Mouse (Mus musculus) v-Abl transformed pro-B cells (cell line): ENCODE data around the gene Gna13.
"Not testable (repeated sequence)": the region's sequence is repeated elsewhere in the genome, so short reads cannot be mapped to it uniquely, and the experiment has no call there.

Experiments used
- in situ Hi-C, 2 experiments: fragments of 400-800 bp; cut with MboI; formaldehyde crosslinking; loops; one replicate each; pipeline ENCODE4 v1.15.1; 2025; ENCODE audit not compliant: unreplicated experiment in 2 of 2

Gene Gna13

GRCm38 (mm10) chr11:109362463-109363190, at the start of gene Gna13:
Gene Gna13 (plus strand): TSS chr11:109362831.
- in situ Hi-C loops, result loop anchor here (5.0 kb wide), 1 partner anchor 60 kb away; no protein-coding TSS in a partner anchor

DNA sequence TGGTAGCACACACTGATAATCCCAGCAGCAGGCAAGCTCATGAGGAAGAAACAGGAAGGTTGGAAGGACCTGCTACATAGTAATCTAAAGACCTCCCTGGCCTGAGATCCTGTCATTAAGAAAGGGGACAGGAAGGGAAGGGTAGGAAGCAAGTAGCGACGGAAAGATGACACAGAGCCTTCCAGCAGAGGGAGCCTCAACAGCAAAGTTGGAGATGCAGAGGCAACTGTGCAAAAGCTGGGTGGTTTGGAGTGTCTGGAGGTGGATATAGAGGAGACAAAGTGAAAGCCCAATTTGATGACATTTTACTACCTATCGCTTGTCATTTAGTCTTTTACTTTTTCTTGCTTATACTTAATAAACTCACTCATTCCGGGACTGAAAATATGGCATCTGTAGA, 45.7 kb upstream of the Gna13 start:
- in situ Hi-C loops, result loop anchor here (5.0 to 25.0 kb wide), 4 partner anchors 70 to 545 kb away; no protein-coding TSS in a partner anchor

- in situ Hi-C loops, result loop anchor here (5.0 to 25.0 kb wide), 4 partner anchors 72 to 543 kb away; no protein-coding TSS in a partner anchor
These were observed 43.2 kb upstream of the Gna13 start for GRCm38 (mm10) chr11:109319471-109319870.

GRCm38 (mm10) chr11:109319946-109320345, 42.7 kb upstream of the Gna13 start:
- in situ Hi-C loops, result loop anchor here (5.0 to 25.0 kb wide), 4 partner anchors 73 to 542 kb away; no protein-coding TSS in a partner anchor

GRCm38 (mm10) chr11:109320361-109320933, 42.2 kb upstream of the Gna13 start:
- in situ Hi-C loops, result loop anchor here (5.0 to 25.0 kb wide), 2 partner anchors 267 to 542 kb away; no protein-coding TSS in a partner anchor

- in situ Hi-C loops, result no loop called here
These were observed 36.4 kb upstream of the Gna13 start for GRCm38 (mm10) chr11:109326270-109326669.

DNA sequence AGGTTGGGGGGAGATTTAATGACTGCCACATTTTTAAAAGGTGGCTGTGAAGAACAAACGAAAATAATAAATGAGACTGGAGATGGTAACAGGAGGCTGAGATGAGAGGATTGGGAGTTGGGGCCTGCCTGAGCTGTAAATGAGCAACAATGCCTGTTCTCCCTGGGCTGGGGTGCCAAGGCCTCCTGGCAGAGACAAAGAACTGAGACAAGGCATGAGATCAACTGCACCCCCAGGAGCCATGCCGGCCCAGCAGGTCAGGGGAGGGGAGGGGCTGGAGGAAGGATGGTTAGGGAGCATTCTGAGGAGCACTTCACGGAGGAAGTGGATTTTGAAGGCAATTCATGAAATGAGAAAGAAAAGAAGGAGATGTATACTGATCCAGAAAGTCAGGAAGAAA, 35.2 kb upstream of the Gna13 start:
- in situ Hi-C loops, result no loop called here

GRCm38 (mm10) chr11:109327952-109328351, 34.7 kb upstream of the Gna13 start:
- in situ Hi-C loops, result no loop called here

- in situ Hi-C loops, result no loop called here
These were observed 33.3 kb upstream of the Gna13 start for GRCm38 (mm10) chr11:109329331-109329730.

DNA sequence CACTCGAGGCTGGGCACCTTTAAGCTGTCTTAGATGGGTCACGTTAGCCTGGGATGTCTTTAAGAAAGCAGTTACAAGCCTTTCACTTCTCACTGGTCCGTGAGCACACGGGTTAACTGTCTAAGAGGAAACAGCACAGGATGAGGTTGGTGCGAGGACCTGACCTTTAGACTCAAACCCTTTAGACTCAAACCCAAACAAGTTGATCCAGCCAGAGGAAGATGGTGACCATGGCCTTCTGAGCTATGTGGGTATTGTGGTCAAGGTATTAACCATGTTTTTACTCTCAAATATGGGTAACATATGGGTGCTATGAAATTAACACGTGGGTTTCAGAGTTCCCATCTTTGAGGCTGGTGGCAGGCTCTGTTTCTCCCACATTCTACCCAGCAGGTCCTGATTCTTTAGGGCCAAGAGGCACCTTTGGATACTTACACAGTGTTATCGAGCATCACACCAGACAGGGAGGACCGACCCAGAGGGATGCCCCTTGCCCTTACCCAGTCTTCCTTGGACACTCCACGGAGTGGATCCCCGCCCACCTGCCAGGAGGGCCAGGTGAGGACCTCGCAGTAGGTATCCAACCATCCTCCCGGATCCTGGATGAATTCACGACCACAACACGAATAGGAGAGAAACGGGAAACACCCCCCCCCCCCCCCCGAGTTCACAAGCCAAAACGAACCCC, 31.8 kb upstream of the Gna13 start:
- in situ Hi-C loops, result loop anchor here (5.0 kb wide), 1 partner anchor 96 kb away; the partner anchor contains the start of gene Amz2 (in 2 of the 2)

- in situ Hi-C loops, result loop anchor here (5.0 kb wide), 1 partner anchor 96 kb away; the partner anchor contains the start of gene Amz2 (in 2 of the 2)
These were observed 31.2 kb upstream of the Gna13 start for GRCm38 (mm10) chr11:109331424-109331824.

DNA sequence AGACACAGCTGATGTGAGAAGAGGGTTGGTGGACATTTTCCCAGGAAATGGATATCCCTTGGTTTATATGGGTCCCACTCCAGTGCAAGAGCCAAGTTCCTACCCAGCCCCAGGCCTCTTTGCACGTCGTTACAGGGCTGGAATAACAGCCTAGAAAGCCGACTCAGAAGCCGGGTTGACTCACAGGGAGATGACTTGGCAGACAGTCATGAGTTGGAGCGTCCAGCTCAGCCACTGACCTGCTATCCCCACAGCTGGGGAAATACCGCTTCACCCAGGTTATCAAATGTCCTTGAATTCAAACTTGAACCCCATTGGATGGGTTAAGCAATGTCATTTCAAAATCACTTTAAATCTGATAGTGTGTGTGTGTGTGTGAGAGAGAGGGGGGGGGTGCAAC, 29.9 kb upstream of the Gna13 start:
- in situ Hi-C loops, result loop anchor here (5.0 kb wide), 1 partner anchor 95 kb away; the partner anchor contains the start of gene Amz2 (in 2 of the 2)

GRCm38 (mm10) chr11:109334773-109335172, 27.9 kb upstream of the Gna13 start:
- in situ Hi-C loops, result loop anchor here (5.0 kb wide), 1 partner anchor 93 kb away; the partner anchor contains the start of gene Amz2 (in 2 of the 2)

GRCm38 (mm10) chr11:109335890-109336289, 26.7 kb upstream of the Gna13 start:
- in situ Hi-C loops, result no loop called here

DNA sequence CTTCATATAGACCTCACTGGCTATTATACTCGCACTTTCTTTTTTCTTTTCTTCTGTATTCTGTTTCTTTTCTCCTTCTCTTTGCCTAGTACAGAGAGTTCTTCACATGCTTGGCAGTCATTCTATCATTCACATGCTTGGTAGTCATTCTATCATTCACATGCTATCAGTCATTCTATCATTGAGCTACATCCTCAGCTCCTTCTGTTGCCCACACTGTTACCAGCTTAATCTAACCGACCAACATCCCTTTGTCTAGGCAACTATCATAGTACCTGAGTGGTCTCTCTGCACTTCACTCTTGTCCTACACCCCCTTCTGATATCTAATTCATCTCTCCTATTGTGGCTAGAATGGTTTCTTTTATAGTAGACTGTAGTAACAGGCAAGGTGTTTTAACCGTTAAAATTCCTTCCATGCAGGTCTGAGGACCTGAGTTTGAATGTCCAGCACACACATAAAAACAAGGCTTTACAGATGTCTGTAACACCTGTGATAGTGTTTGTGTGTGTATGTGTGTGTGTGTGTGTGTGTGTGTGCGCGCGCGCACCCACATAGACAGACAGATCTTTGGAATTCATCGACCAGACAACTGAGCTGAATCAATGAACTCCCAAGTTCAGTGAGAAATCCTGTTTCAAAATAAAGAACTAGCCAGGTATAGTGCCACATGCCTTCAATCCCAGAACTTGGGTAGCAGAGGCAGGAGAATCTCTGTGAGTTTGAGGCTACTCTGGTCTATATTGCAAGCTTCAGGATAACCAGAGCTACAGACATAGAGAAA, 23.3 kb upstream of the Gna13 start:
- in situ Hi-C loops, result no loop called here

DNA sequence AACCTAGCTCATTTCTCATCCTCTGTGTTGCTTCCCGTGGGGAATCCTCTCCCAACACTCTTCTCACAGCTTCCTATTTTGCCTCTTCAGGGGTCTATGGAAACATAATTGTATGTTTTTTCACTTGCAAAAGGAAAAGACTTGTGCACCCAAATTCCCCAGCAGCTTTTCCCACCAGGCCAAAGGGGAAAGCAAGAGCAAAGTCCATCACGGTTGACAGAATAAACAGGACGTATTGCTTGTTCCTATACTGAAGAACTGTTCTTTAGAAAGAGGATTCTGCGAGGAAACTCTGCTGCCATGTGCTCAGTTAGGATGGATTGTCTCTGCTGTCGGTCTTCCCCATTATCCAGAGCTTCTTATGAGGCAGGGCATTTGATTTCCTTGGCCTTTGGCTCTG, 22.1 kb upstream of the Gna13 start:
- in situ Hi-C loops, result no loop called here

DNA sequence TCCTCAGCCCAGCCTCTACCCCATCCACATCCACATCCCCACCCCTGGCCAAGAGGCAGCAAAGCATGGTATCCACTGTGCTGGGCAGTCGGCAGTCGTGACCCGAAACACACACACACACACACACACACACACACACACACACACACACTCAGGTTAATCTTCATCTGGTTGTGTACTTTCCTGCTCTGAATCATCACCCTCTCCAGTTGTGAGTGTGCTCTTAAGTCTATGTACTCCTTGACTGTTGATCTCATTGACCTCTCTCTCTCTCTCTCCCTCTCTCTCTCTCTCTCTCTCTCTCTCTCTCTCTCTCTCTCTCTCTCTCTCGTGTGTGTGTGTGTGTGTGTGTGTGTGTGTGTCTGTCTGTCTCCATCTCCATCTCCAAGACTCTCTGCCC, 20.0 kb upstream of the Gna13 start:
- in situ Hi-C loops, result not testable (repeated sequence)

DNA sequence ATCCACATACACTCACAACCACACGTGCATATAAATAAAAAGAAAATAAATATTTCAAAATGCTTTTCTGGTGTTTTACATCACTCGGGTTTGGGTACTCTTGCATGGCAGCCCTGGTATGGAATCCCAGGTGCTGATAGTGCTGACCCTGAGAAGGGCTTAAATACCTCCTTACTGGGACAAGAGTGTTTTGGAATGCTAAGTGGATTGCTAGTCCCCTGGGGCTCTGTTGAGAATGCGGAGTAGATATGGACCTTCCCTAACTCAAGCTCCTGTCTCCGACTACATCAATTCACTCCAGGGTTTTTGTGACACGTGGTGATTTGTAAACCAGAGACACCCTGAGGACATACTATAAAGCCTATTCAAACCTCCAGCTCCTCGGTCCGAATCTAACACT, 19.1 kb upstream of the Gna13 start:
- in situ Hi-C loops, result no loop called here

- in situ Hi-C loops, result no loop called here
These were observed 18.5 kb upstream of the Gna13 start for GRCm38 (mm10) chr11:109343991-109344599.
